Mouse (Mus musculus): ENCODE results near the gene Rsph6a.
A peak's percentile ranks its signal among the peaks of the same experiment; 100 is the strongest.

Gene Rsph6a

GRCm38 (mm10) chr7:19046286-19047069 is 8.0 kb upstream of the Rsph6a start:
- DNase-seq (ENCODE audit: inconsistent age in 2 of 2, low spot score in 1 of 2) = peak; percentile 91 to 92

- DNase-seq (ENCODE audit: inconsistent age in 2 of 2, low spot score in 1 of 2) = no peak
Measured at GRCm38 (mm10) chr7:19048006-19048527, 6.4 kb upstream of the Rsph6a start.

- DNase-seq (ENCODE audit: inconsistent age in 2 of 2, low spot score in 1 of 2) = no peak
Measured at GRCm38 (mm10) chr7:19049252-19049651, 5.2 kb upstream of the Rsph6a start.

GRCm38 (mm10) chr7:19050172-19050571 is 4.3 kb upstream of the Rsph6a start:
- no peak for DNase-seq (ENCODE audit: inconsistent age in 2 of 2, low spot score in 1 of 2)

- DNase-seq (ENCODE audit: inconsistent age in 2 of 2, low spot score in 1 of 2) = no peak
Measured at GRCm38 (mm10) chr7:19051161-19051560, 3.3 kb upstream of the Rsph6a start.

- DNase-seq (ENCODE audit: inconsistent age in 2 of 2, low spot score in 1 of 2) = no peak
Measured at GRCm38 (mm10) chr7:19052345-19053135, 1.9 kb upstream of the Rsph6a start.

- DNase-seq (ENCODE audit: inconsistent age in 2 of 2, low spot score in 1 of 2) = no peak
Measured at GRCm38 (mm10) chr7:19053136-19053532, 1.4 kb upstream of the Rsph6a start.

- no peak for DNase-seq (ENCODE audit: inconsistent age in 2 of 2, low spot score in 1 of 2)
Measured at GRCm38 (mm10) chr7:19054777-19055076, 237 bp downstream of the Rsph6a start.

GRCm38 (mm10) chr7:19055108-19055507 is 618 bp downstream of the Rsph6a start:
- peak in 1 of 2 experiments; percentile 24 for DNase-seq (ENCODE audit: inconsistent age in 2 of 2, low spot score in 1 of 2)

- no peak for DNase-seq (ENCODE audit: inconsistent age in 2 of 2, low spot score in 1 of 2)
Measured at GRCm38 (mm10) chr7:19057405-19057804, 2.9 kb downstream of the Rsph6a start.

GRCm38 (mm10) chr7:19065896-19066295 is 11.4 kb downstream of the Rsph6a start:
- DNase-seq (ENCODE audit: inconsistent age in 2 of 2, low spot score in 1 of 2) = no peak

GRCm38 (mm10) chr7:19067063-19067462 is 12.6 kb downstream of the Rsph6a start:
- DNase-seq (ENCODE audit: inconsistent age in 2 of 2, low spot score in 1 of 2) = no peak

- peak; percentile 5 to 28 for DNase-seq (ENCODE audit: inconsistent age in 2 of 2, low spot score in 1 of 2)
Measured at GRCm38 (mm10) chr7:19067935-19068334, 13.4 kb downstream of the Rsph6a start.

GRCm38 (mm10) chr7:19068707-19069106 is 14.2 kb downstream of the Rsph6a start:
- peak; percentile 64 to 91 for DNase-seq (ENCODE audit: inconsistent age in 2 of 2, low spot score in 1 of 2)

GRCm38 (mm10) chr7:19069500-19069899 is 15.0 kb downstream of the Rsph6a start:
- peak; percentile 32 to 60 for DNase-seq (ENCODE audit: inconsistent age in 2 of 2, low spot score in 1 of 2)

GRCm38 (mm10) chr7:19071024-19071423 is 16.5 kb downstream of the Rsph6a start:
- DNase-seq (ENCODE audit: inconsistent age in 2 of 2, low spot score in 1 of 2) = peak; percentile 7 to 46

GRCm38 (mm10) chr7:19073504-19073903 is 19.0 kb downstream of the Rsph6a start:
- DNase-seq (ENCODE audit: inconsistent age in 2 of 2, low spot score in 1 of 2) = peak; percentile 39 to 68

- DNase-seq (ENCODE audit: inconsistent age in 2 of 2, low spot score in 1 of 2) = no peak
Measured at GRCm38 (mm10) chr7:19074494-19074893, 20.0 kb downstream of the Rsph6a start.

- no peak for DNase-seq (ENCODE audit: inconsistent age in 2 of 2, low spot score in 1 of 2)
Measured at GRCm38 (mm10) chr7:19075231-19075630, 20.7 kb downstream of the Rsph6a start.

- DNase-seq (ENCODE audit: inconsistent age in 2 of 2, low spot score in 1 of 2) = peak; percentile 97 to 98
Measured at GRCm38 (mm10) chr7:19075723-19076585, 21.5 kb downstream of the Rsph6a start, which contains the start of gene Dmwd. TSS of gene Dmwd (plus strand) at chr7:19076227.

- peak; percentile 53 to 81 for DNase-seq (ENCODE audit: inconsistent age in 2 of 2, low spot score in 1 of 2)
Measured at GRCm38 (mm10) chr7:19076586-19076991, 22.1 kb downstream of the Rsph6a start.
